Mouse (Mus musculus) ES-Bruce4 (cell line): ENCODE measurements at regions not wholly inside any gene's neighbourhood (a gene's known extent, or its start where the extent isn't known, plus 50 kb on each side); places are given as distances from the start of the nearest gene placed in this dataset.
A peak's percentile ranks its signal among the peaks of the same experiment; 100 is the strongest.

ENCODE experiments used
- CTCF ChIP-seq: IDR thresholded peaks from one replicate; pipeline ENCODE4 v1.8.1; 2011; ENCODE audit warnings: low read depth, low read length
- EP300 ChIP-seq: IDR thresholded peaks from 2 replicates; pipeline ENCODE4 v1.6.1; 2011; ENCODE audit warnings: low read depth, low read length; ENCODE audit not compliant: insufficient read depth

DNA sequence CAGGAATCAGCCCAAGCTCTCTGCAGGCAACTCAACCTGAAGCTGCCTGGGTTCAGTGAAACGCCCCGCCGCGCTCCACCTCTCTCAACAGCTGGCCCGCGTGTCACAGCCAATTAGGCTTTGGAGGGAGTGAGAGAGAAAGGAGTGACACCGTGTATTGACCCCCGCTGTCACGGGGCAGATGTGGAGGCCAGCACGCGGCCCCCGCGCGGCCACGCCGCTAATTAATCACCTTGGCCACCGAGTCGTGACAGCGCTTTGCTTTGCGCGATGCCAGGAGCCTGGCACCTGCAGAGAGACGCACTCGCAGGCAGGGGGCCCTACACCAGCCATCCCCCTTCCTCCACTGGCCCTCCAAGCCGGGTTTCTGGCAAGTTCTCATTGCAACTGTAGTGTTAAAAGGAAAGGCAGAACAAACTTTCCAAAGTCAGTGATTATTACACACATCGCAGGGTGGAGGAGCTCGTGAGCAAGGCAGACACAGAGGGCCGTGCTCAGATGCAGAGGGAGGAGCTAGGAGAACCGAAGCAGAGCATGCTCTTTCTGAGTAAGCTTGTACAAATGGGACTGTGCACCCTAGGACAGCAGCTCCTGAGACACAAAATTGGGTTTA lies 240.8 kb downstream of the Lmx1a start:
- TF ChIP-seq CTCF (peak; percentile 24), EP300 (no peak)
